Mouse (Mus musculus): ENCODE measurements at regions not wholly inside any gene's neighbourhood (a gene's known extent, or its start where the extent isn't known, plus 50 kb on each side); places are given as distances from the start of the nearest gene placed in this dataset.
"Not testable (repeated sequence)": the region's sequence is repeated elsewhere in the genome, so short reads cannot be mapped to it uniquely, and the experiment has no call there.

DNA sequence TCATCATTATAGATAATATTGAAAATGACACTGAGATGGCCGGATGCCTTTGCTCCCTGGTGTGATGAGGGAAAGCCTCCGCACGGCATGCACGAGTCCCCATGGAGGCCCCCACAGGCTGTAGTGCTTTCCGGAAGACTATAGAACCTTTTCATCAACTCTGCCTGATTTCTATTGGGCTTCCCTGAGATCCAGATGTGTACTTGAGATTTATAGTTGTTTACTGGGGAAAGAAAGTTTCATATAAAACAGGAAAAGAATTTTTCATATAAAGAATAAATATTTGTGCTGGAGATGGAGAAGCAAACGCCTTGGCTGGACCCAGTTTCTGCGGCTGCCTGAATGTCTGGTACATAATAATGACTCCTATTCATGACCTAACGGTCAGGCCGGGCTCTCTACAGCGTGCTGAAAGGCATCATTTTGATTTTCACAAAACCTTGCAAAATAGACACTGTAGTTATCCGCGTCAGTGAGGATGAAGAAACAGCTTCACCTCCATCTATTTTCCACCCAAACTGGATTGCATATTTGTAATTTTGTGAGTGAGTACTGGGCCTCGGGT is 113.7 kb upstream of the Rasgrp1 start:
- Histone ChIP-seq H3K27ac (replicated peaks) (no peak overlapping the region), H3K27me3 (ENCODE audit: low read depth, poor library complexity, severe bottlenecking) (peaks cover 8% of the 10 kb centered on the region; the same call in 1 of the 2 replicates), H3K4me1 (peaks cover 19% of the 10 kb centered on the region), H3K9me3 (replicated peaks) (no peaks in the 10 kb centered on the region), H3K4me3 (no peak overlapping the region), H3K36me3 (no peaks in the 10 kb centered on the region)
- no peak for DNase-seq (ENCODE audit: low spot score)
- WGBS, result 81% methylated on average over 13 of the region's 13 CpGs

DNA sequence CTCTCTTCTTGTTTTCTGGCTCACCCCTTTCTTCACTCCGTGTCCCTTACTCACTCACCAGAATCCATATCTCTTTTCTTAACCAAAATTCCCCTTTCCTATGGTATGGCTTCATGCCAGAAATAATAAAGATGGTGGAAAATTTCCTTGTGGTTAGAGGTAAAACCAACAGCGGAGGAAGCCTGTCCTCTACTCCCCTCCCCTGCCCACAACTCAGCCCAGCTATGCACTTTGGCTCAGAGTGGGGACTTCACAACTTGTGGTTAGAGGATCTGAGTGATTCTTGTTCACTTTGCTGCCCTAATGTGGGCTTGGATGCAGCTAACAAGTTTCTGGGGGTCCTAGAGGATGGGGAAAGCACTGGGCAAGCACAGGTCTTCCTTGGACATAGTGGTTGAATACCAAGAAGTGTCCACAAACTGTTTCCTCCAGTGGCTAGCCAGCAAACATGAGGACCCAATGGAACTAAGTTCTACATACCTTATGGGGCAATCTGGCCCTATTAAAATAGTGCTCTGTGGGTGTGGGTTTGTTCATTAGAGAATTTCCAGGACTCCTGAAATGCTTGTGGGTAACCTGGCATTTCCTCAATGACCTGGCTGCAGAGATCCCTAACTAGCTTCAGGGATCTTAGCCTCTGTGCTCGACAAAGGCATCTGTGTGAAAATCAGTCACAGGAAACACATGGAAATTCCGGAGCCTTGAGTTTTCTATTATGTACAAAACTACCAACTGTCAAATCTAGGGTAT is 118.9 kb upstream of the Rasgrp1 start:
- Histone ChIP-seq H3K27me3 (ENCODE audit: low read depth, poor library complexity, severe bottlenecking) (peaks cover 8% of the 10 kb centered on the region; the same call in 1 of the 2 replicates), H3K36me3 (no peaks in the 10 kb centered on the region), H3K4me3 (no peak overlapping the region), H3K9me3 (replicated peaks) (no peaks in the 10 kb centered on the region), H3K4me1 (peaks cover 4% of the 10 kb centered on the region; the same call in 1 of the 2 replicates), H3K27ac (replicated peaks) (no peak overlapping the region)
- WGBS, result 85% methylated on average over 4 of the region's 4 CpGs
- DNase-seq (ENCODE audit: low spot score), result no peak

DNA sequence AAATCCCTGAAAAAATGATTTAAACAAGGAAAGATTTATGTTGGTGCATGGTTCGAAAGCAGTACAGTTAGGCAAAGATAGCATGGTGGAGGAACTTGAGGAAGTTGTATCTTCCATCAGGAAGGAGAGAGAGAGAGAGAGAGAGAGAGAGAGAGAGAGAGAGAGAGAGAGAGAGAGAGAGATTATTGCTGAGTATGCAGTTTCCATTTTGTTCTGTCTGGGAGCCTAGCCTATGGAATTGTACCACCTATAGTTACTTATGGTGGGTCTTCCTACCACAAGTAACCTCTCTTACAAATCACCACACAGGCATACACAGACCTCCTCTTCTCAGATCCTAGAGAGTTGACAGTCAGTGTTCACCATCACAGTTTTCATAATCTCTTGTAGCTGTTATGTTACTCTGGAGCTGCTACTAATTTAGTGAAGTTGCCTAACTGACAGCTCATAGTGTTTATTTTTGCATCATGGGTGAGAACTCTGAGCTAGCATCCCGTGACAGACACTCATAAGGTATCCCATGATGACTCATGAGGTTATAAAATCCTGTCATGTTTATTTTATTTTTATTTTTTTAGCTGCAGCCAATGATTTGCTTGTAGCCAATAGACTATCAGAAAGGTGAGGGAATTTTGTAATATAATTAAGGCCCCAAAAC is 132.2 kb upstream of the Rasgrp1 start:
- Histone ChIP-seq H3K4me3 (no peak overlapping the region), H3K36me3 (no peaks in the 10 kb centered on the region), H3K4me1 (no peaks in the 10 kb centered on the region), H3K27me3 (ENCODE audit: low read depth, poor library complexity, severe bottlenecking) (no peaks in the 10 kb centered on the region), H3K27ac (replicated peaks) (no peak overlapping the region), H3K9me3 (replicated peaks) (no peaks in the 10 kb centered on the region)
- 88% methylated on average over 2 of the region's 2 CpGs for WGBS
- no peak for DNase-seq (ENCODE audit: low spot score)

DNA sequence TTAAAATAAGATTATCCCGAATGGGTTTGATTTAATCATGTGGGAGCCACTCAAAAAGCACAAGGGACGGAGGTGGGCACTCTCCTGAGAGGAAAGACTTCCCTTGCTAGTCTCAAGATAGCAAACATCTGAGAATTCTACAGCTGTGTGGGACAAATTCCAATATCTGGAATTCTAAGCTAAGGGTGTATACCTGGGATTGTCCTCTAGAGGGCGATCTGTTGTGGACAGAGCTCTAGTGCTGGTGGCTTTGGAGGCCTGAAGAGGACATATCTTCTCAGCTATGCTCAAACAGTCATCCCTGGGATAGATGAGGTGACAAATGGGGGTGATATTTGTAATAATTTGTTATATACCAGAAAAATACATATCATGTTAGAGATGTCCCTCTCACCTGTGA is 132.8 kb upstream of the Rasgrp1 start:
- no peak for DNase-seq (ENCODE audit: low spot score)
- no peak overlapping the region for H3K27ac ChIP-seq (replicated peaks)
- H3K4me3 ChIP-seq, result no peak overlapping the region
- H3K4me1 ChIP-seq, result no peaks in the 10 kb centered on the region
- no peaks in the 10 kb centered on the region for H3K27me3 ChIP-seq (ENCODE audit: low read depth, poor library complexity, severe bottlenecking)
- no peaks in the 10 kb centered on the region for H3K36me3 ChIP-seq
- WGBS, result 47% methylated on average over 3 of the region's 3 CpGs
- H3K9me3 ChIP-seq (replicated peaks), result no peaks in the 10 kb centered on the region

DNA sequence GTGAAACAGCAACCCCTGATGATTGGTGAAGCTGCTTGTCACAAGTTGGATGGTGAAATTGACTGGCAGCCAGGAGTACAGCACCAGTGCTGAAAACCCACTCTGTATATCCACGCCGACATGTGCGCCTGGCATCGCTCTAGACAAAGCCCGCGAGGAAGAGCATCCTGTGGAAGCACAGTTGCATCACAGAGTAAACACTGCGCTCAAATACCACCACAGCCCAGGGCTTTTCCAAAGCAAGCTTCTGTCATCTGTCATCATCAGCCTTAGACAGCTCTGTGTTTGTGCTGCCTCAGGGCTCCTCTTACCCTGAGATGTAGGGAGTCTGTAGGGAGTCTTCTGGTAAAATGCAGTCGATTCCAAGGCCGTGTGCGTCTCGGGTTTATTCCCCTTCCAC is 134.7 kb upstream of the Rasgrp1 start:
- not testable (repeated sequence) for DNase-seq (ENCODE audit: low spot score); H3K4me1 ChIP-seq; H3K27me3 ChIP-seq (ENCODE audit: low read depth, poor library complexity, severe bottlenecking); H3K36me3 ChIP-seq; H3K9me3 ChIP-seq (replicated peaks); H3K27ac ChIP-seq (replicated peaks); H3K4me3 ChIP-seq
- WGBS, result 93% methylated on average over 11 of the region's 11 CpGs

DNA sequence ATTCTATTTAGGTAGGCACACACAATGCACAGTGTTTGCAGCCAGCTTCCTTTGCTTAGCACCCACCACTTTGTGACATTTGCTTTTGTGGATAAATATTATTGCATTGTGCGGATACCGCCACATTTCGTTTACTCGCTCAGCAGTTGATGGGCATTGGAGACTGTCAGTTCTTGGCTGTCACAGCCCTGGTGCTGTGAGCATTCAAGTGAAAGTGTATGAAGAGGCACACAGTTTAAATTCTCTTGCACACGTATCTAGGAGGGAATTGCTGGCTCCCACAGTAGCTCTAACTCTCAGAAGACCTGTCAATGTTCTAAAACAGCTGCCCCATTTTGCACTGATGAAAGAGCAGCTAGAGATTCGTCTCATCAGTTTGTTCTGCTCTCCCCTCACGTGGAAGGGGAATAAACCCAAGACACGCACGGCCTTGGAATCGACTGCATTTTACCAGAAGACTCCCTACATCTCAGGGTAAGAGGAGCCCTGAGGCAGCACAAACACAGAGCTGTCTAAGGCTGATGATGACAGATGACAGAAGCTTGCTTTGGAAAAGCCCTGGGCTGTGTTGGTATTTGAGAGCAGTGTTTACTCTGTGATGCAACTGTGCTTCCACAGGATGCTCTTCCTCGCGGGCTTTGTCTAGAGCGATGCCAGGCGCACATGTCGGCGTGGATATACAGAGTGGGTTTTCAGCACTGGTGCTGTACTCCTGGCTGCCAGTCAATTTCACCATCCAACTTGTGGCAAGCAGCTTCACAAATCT is 136.6 kb upstream of the Rasgrp1 start:
- 93% methylated on average over 16 of the region's 16 CpGs for WGBS
- not testable (repeated sequence) for H3K27me3 ChIP-seq (ENCODE audit: low read depth, poor library complexity, severe bottlenecking); H3K9me3 ChIP-seq (replicated peaks); H3K36me3 ChIP-seq; H3K27ac ChIP-seq (replicated peaks); DNase-seq (ENCODE audit: low spot score); H3K4me1 ChIP-seq; H3K4me3 ChIP-seq

DNA sequence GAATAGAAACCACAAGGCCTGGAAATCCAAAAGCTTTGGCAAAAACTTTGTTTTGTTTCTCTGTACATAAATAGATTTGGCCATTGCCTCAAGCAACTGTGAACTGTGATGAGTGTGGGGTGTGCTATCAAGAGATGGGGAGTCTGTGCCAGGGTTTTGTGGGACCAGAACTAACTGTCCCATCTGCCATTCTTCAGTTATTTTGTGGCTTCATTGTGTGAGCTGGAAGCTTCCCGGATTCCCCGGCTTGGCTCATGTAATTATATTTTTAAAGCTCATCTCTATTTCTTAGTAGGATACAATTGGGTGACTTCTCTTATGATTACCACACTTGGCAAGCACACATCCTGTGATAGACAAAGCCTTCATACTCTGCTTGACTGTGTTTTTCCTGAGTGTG is 143.6 kb upstream of the Rasgrp1 start:
- WGBS, result 92% methylated on average over 2 of the region's 2 CpGs
- no peaks in the 10 kb centered on the region for H3K36me3 ChIP-seq
- no peak overlapping the region for H3K4me3 ChIP-seq
- H3K4me1 ChIP-seq, result no peaks in the 10 kb centered on the region
- no peak for DNase-seq (ENCODE audit: low spot score)
- H3K27me3 ChIP-seq (ENCODE audit: low read depth, poor library complexity, severe bottlenecking), result no peaks in the 10 kb centered on the region
- H3K9me3 ChIP-seq (replicated peaks), result no peaks in the 10 kb centered on the region
- H3K27ac ChIP-seq (replicated peaks), result no peak overlapping the region

DNA sequence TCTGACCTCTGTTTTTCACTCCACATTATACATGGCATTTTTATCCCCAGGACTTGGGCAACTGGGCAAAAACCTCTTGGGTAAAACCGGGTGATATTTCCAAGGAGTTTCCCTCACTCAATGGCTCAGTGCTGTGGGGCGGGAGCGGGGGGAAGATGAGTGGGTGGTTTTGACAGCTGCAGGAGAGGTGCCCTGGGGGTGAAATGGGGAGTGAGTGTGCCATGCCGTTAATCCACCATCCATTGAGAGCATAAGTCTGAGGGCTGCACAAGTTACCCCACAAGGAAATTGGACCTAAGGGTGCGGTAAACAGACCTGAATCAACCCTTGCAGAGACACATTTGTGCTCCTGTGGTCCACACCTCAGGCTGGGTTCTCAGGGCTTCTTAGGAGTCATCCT is 155.8 kb upstream of the Rasgrp1 start:
- H3K36me3 ChIP-seq, result no peaks in the 10 kb centered on the region
- H3K4me1 ChIP-seq, result no peaks in the 10 kb centered on the region
- DNase-seq (ENCODE audit: low spot score), result no peak
- H3K4me3 ChIP-seq, result no peak overlapping the region
- H3K27me3 ChIP-seq (ENCODE audit: low read depth, poor library complexity, severe bottlenecking), result no peaks in the 10 kb centered on the region
- H3K27ac ChIP-seq (replicated peaks), result no peak overlapping the region
- H3K9me3 ChIP-seq (replicated peaks), result no peaks in the 10 kb centered on the region
- WGBS, result 96% methylated on average over 5 of the region's 5 CpGs

DNA sequence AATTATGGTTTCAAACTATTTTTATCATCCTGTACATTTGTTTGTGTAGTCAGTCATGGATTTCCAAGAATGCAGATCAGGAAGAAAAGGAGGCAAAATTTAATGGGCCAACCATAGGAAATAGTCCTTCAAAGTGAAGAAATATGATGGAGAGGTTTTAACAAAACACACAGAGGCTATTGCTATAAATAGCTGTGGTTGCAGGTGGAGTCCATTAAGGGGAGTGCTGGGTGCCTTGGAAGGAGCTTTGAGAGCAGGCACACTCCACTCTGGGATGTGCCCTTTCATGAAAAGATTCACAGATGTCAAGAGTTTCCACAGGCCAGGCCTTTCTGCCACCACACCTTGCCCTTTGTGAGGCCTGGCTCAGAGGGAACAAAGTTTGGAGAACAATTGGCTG is 159.8 kb upstream of the Rasgrp1 start:
- H3K36me3 ChIP-seq, result no peaks in the 10 kb centered on the region
- DNase-seq (ENCODE audit: low spot score), result no peak
- H3K4me1 ChIP-seq, result no peaks in the 10 kb centered on the region
- H3K4me3 ChIP-seq, result no peak overlapping the region
- no peaks in the 10 kb centered on the region for H3K9me3 ChIP-seq (replicated peaks)
- no peaks in the 10 kb centered on the region for H3K27me3 ChIP-seq (ENCODE audit: low read depth, poor library complexity, severe bottlenecking)
- no peak overlapping the region for H3K27ac ChIP-seq (replicated peaks)

DNA sequence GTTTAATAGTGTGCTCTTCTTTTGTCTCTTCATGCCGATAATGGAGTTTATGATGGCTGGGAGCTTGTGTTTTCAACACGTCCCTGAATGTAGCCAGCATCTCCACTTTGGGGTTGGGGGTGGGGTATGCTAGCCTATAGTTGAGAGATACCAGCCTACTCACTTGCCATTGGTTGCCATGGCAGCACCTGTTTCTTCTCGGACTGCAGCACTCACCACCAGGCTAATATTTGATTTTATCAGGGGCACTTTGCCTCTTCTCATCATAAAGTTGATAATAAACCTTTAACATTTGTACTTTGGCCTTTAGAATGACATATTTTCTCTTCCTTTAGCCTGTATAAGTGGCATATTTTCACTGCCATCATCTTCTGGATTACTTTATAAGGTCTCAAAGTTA is 168.9 kb upstream of the Rasgrp1 start:
- H3K9me3 ChIP-seq (replicated peaks), result no peaks in the 10 kb centered on the region
- WGBS, result 76% methylated on average over 3 of the region's 3 CpGs

DNA sequence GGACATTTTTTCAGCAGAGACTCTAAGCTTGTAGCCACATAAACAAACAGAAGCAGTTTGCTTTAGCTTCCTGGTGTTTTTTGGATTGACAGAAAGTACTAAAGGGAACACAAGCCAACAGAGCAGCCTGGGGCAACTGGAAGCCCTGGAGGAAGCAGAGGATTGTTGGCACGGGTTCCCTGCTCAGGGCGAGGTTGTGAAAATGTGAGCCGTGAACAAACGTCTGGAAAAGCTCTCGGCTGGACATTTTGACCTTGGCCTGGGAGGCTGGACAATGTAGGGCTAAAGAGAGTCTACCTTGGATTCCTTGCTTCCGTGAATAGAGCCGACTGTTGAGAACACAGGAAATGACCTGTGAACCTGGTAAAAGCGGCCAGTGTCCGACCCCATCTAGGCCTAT is 169.8 kb upstream of the Rasgrp1 start:
- Histone ChIP-seq H3K4me1 (no peaks in the 10 kb centered on the region), H3K36me3 (no peaks in the 10 kb centered on the region), H3K27me3 (ENCODE audit: low read depth, poor library complexity, severe bottlenecking) (no peaks in the 10 kb centered on the region), H3K4me3 (no peak overlapping the region), H3K9me3 (replicated peaks) (no peaks in the 10 kb centered on the region), H3K27ac (replicated peaks) (no peak overlapping the region)
- DNase-seq (ENCODE audit: low spot score), result no peak
- 74% methylated on average over 9 of the region's 9 CpGs for WGBS

More for the DNA sequence above, 168.9 kb upstream of the Rasgrp1 start:
- Histone ChIP-seq H3K4me3 (no peak overlapping the region), H3K4me1 (no peaks in the 10 kb centered on the region), H3K36me3 (no peaks in the 10 kb centered on the region), H3K27ac (replicated peaks) (no peak overlapping the region), H3K27me3 (ENCODE audit: low read depth, poor library complexity, severe bottlenecking) (no peaks in the 10 kb centered on the region)
- DNase-seq (ENCODE audit: low spot score), result no peak

DNA sequence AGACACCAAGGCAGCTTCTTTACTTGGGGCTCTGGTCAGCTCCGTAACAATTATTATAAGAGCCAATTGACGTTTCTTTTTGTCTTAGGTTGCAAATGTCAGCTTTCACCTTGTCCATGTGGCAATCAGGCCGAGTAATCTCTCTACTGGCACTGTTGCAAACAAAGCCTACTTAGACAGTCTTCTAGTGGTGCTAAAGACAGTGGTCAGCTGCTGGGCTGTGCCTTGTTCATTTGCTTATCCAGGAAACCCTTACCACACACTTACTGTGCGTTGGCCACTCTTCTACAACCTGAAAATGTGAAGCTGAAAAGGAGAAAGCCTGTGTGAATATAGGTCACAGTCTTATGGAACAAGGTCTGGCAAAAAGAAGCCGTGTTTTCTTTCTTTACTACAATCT is 181.6 kb upstream of the Rasgrp1 start:
- H3K27ac ChIP-seq (replicated peaks), result no peak overlapping the region
- no peaks in the 10 kb centered on the region for H3K9me3 ChIP-seq (replicated peaks)
- no peaks in the 10 kb centered on the region for H3K27me3 ChIP-seq (ENCODE audit: low read depth, poor library complexity, severe bottlenecking)
- no peaks in the 10 kb centered on the region for H3K36me3 ChIP-seq
- 85% methylated on average over 5 of the region's 5 CpGs for WGBS
- H3K4me3 ChIP-seq, result no peak overlapping the region
- DNase-seq (ENCODE audit: low spot score), result no peak
- 0 out of 2 replicates have a peak, but pooled peaks cover 3% of the 10 kb centered on the region for H3K4me1 ChIP-seq

DNA sequence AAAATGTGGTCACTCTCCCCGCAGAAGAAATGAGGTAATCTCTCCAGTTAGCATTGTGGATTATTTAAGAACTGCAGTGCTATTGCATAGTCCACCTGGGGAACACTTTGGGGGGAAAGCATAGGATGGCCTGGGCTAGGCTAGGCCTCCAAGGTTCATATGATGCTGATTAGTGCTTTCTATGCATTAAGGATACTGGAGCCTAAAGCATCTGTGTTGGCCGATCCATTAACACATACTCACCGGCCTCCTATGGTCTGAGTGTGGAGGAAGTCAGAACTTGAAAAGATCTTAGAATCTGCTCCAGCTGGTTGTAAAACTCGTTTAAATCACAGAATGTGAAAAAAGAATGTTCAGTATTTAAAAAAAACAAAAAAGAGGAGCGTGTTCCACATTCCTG is 196.1 kb upstream of the Rasgrp1 start:
- 73% methylated on average over 5 of the region's 5 CpGs for WGBS
- H3K4me3 ChIP-seq, result no peak overlapping the region

More for the DNA sequence above, 196.1 kb upstream of the Rasgrp1 start:
- no peak for DNase-seq (ENCODE audit: low spot score)
- Histone ChIP-seq H3K9me3 (replicated peaks) (no peaks in the 10 kb centered on the region), H3K36me3 (no peaks in the 10 kb centered on the region), H3K4me1 (peaks cover 11% of the 10 kb centered on the region; the same call in 1 of the 2 replicates), H3K27me3 (ENCODE audit: low read depth, poor library complexity, severe bottlenecking) (peaks cover 4% of the 10 kb centered on the region; the same call in 1 of the 2 replicates), H3K27ac (replicated peaks) (no peak overlapping the region)

Data from midbrain, embryonic 10.5 days (tissue).